Mouse (Mus musculus) ES-Bruce4 (cell line): ENCODE data around the gene Rgs11. TPM values are rescaled to one million over a fixed set of nuclear protein-coding genes. Genes with fewer than 3 reads are reported as not detected.
"Not testable (repeated sequence)": the region's sequence is repeated elsewhere in the genome, so short reads cannot be mapped to it uniquely, and the experiment has no call there.

Experiments used
- H3K27ac ChIP-seq: 2 replicates; pipeline ENCODE4 v1.5.1; 2012; ENCODE audit warnings: low read length, inconsistent platforms; ENCODE audit not compliant: insufficient read depth
- H3K27me3 ChIP-seq: 2 replicates; pipeline ENCODE4 v1.6.1; 2012; ENCODE audit warnings: mild to moderate bottlenecking, low read length, inconsistent platforms; ENCODE audit not compliant: control insufficient read depth, poor library complexity, insufficient read depth, severe bottlenecking
- H3K36me3 ChIP-seq: 2 replicates; pipeline ENCODE4 v1.6.1; 2012; ENCODE audit warnings: inconsistent platforms, mild to moderate bottlenecking, low read length, moderate library complexity; ENCODE audit not compliant: control insufficient read depth, poor library complexity, insufficient read depth, severe bottlenecking
- H3K4me1 ChIP-seq: one replicate; pipeline ENCODE4 v1.8.1; 2011; ENCODE audit warnings: low read length; ENCODE audit not compliant: control insufficient read depth, insufficient read depth
- H3K4me3 ChIP-seq: 2 replicates; pipeline ENCODE4 v1.5.1; 2011; ENCODE audit warnings: low read depth, mild to moderate bottlenecking, low read length
- H3K9ac ChIP-seq: 2 replicates; pipeline ENCODE4 v1.6.1; 2012; ENCODE audit warnings: low read depth, mild to moderate bottlenecking, inconsistent platforms; ENCODE audit not compliant: poor library complexity, severe bottlenecking
- H3K9me3 ChIP-seq: replicated peaks from 2 replicates; pipeline ENCODE4 v1.6.1; 2012; ENCODE audit warnings: mild to moderate bottlenecking, low read length, inconsistent platforms; ENCODE audit not compliant: control insufficient read depth, poor library complexity, insufficient read depth, severe bottlenecking
- CTCF ChIP-seq: IDR thresholded peaks from one replicate; pipeline ENCODE4 v1.8.1; 2011; ENCODE audit warnings: low read depth, low read length
- EP300 ChIP-seq: IDR thresholded peaks from 2 replicates; pipeline ENCODE4 v1.6.1; 2011; ENCODE audit warnings: low read depth, low read length; ENCODE audit not compliant: insufficient read depth
- POLR2A ChIP-seq: IDR thresholded peaks from one replicate; pipeline ENCODE4 v1.8.1; 2011; ENCODE audit warnings: low read length; ENCODE audit not compliant: insufficient read depth
- polyA plus RNA-seq: library from polyadenylated mRNA; stranded (reverse); fragments of >200 nt; gene quantifications from 2 replicates; pipeline ENCODE4 v1.2.4, GENCODE M21; 2011; ENCODE audit warnings: low read depth; ENCODE audit not compliant: missing spikeins, insufficient read depth, insufficient read length

Rgs11 gene
- polyA plus RNA-seq, result 2.4 and 4.2 TPM in 2 replicates

DNA sequence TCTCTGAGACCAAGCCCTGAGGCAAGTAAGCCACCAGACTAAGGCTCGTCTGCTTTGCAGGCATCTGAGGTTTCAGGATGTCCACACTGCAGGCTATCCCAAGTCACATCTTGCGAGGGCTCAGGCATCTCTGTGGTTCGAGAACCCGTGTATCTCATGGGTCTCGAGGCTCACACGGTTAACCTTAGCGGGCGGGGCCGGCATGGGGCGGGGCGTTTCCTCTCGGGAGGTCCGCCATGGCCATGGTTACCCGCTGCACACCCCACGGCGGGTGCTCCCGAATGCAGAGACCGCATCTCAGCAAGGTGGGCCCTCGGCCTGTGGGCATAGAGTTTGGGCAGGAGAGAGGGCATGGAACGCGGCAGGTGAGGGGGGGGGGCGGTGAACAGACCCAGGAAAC is at the start of gene Rgs11:
TSS of gene Rgs11 (plus strand) at position 215 of the 400 bp plus-strand sequence.
- peak within 1 kb of the TSS; percentile 50 for H3K9ac ChIP-seq

DNA sequence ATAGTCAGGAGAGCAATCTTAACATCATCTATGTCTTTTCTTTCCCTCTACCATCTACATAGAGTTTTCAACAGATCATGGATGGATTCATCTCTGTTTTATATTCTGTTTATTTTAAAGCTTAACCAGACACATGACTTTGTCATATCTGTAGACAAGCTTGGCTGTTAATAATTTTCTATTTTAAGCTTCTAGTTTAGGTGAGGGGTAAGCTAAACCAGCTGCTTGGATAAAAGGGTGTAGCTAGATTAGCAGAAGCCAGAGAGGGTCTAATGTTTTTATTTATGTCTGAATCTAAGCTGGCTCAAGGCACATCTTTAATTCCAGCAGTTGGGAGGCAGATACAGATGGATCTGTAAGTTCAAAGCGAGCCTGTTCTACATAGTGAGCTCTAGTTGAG is 40.0 kb upstream of the Rgs11 start:
- Histone ChIP-seq H3K4me3 (no peak overlapping the region), H3K4me1 (no peaks in the 10 kb centered on the region), H3K27ac (no peak overlapping the region), H3K36me3 (peaks cover 4% of the 10 kb centered on the region; the same call in 1 of the 2 replicates), H3K27me3 (no peaks in the 10 kb centered on the region; the same call in 1 of the 2 replicates), H3K9me3 (no peaks in the 10 kb centered on the region), H3K9ac (no peak overlapping the region)
- no peak for TF ChIP-seq POLR2A
- no peak for TF ChIP-seq CTCF
- TF ChIP-seq EP300, result no peak

More for the DNA sequence above, at the start of gene Rgs11:
- H3K27me3 ChIP-seq, result no peaks in the 10 kb centered on the region; the same call in 1 of the 2 replicates
- peaks cover 4% of the 10 kb centered on the region for H3K4me1 ChIP-seq
- TF ChIP-seq POLR2A (peak; percentile 33), EP300 (no peak)
- no peaks in the 10 kb centered on the region for H3K36me3 ChIP-seq
- no peaks in the 10 kb centered on the region for H3K9me3 ChIP-seq
- H3K4me3 ChIP-seq, result peak within 1 kb of the TSS; percentile 94
- H3K27ac ChIP-seq, result no peak within 1 kb of the TSS

- H3K27ac ChIP-seq, result no peak overlapping the region
Observed at GRCm38 (mm10) chr17:26168039-26168438, 34.7 kb upstream of the Rgs11 start.

GRCm38 (mm10) chr17:26175248-26175647 is 27.5 kb upstream of the Rgs11 start:
- not testable (repeated sequence) for H3K9me3 ChIP-seq, H3K4me1 ChIP-seq, H3K4me3 ChIP-seq, H3K9ac ChIP-seq, H3K27ac ChIP-seq, H3K27me3 ChIP-seq
- peak; percentile 11 for TF ChIP-seq CTCF
- peaks cover 15% of the 10 kb centered on the region for H3K36me3 ChIP-seq

More at GRCm38 (mm10) chr17:26168039-26168438, 34.7 kb upstream of the Rgs11 start:
- Histone ChIP-seq H3K4me3 (no peak overlapping the region), H3K27me3 (no peaks in the 10 kb centered on the region; the same call in 1 of the 2 replicates), H3K4me1 (no peaks in the 10 kb centered on the region), H3K36me3 (peaks cover 8% of the 10 kb centered on the region; the same call in 1 of the 2 replicates), H3K9me3 (no peaks in the 10 kb centered on the region), H3K9ac (no peak overlapping the region)
- TF ChIP-seq CTCF (no peak), POLR2A (no peak)

- H3K9ac ChIP-seq, result no peak overlapping the region
- no peak overlapping the region for H3K27ac ChIP-seq
- H3K36me3 ChIP-seq, result peaks cover 18% of the 10 kb centered on the region
Observed at GRCm38 (mm10) chr17:26178611-26179010, 24.1 kb upstream of the Rgs11 start.

DNA sequence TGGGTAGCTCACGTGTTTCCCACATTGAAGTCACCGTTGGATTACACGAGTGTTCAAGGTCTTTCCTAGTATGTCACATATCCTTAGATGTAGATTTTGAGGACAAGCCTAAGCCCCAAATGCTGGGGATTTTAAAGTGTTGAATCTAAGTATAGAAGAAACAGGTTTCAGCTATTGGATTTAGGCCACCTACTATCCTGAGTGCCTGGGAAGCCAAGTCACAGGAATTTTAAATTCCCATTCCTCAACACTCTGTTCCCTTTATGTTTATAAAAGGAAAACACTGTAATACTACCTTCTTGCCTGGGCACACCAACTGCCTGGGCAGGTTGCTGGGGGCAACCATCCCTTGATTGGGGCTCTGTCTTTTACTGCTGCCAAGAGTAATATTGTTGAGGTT is 21.6 kb upstream of the Rgs11 start:
- Histone ChIP-seq H3K4me1 (no peaks in the 10 kb centered on the region), H3K4me3 (no peak overlapping the region), H3K9ac (no peak overlapping the region), H3K36me3 (peaks cover 20% of the 10 kb centered on the region), H3K27ac (no peak overlapping the region), H3K9me3 (no peaks in the 10 kb centered on the region), H3K27me3 (no peaks in the 10 kb centered on the region)
- TF ChIP-seq EP300 (no peak), CTCF (no peak), POLR2A (no peak)

More at GRCm38 (mm10) chr17:26178611-26179010, 24.1 kb upstream of the Rgs11 start:
- Histone ChIP-seq H3K27me3 (no peaks in the 10 kb centered on the region), H3K4me1 (no peaks in the 10 kb centered on the region), H3K4me3 (no peak overlapping the region), H3K9me3 (no peaks in the 10 kb centered on the region)
- TF ChIP-seq POLR2A, result no peak
- no peak for TF ChIP-seq EP300
- TF ChIP-seq CTCF, result no peak
